Mouse (Mus musculus) MEL (cell line): ENCODE measurements around the gene Smtnl2. TPM values are rescaled to one million over a fixed set of nuclear protein-coding genes. Genes with fewer than 3 reads are reported as not detected.

Source experiments
- DNase-seq: peaks from one replicate; pipeline ENCODE4 v3.0.0; 2011; ENCODE audit warnings: low read depth, low spot score
- H3K27ac ChIP-seq: 2 replicates; pipeline ENCODE4 v1.5.1; 2012; ENCODE audit warnings: low read depth, mild to moderate bottlenecking, control low read depth, low read length, moderate library complexity; ENCODE audit not compliant: control insufficient read depth
- H3K27me3 ChIP-seq, 2 experiments: fragments of 150-350 bp in 1 of 2; sonication (generic) in 1 of 2; 2 replicates each; pipeline ENCODE4 v1.6.1; 2012; ENCODE audit warnings: low read length in 2 of 2, mild to moderate bottlenecking in 2 of 2, improper control_type of control experiment in 1 of 2, moderate library complexity in 1 of 2; ENCODE audit not compliant: insufficient read depth in 2 of 2, control insufficient read depth in 1 of 2
- H3K36me3 ChIP-seq, 2 experiments: 2 replicates each; pipeline ENCODE4 v1.6.1; 2012 to 2014; ENCODE audit warnings: low read length in 2 of 2, improper control_type of control experiment in 1 of 2, inconsistent platforms in 1 of 2, mild to moderate bottlenecking in 1 of 2; ENCODE audit not compliant: insufficient read depth in 2 of 2, control insufficient read depth in 1 of 2
- H3K4me1 ChIP-seq, 2 experiments: fragments of 150-350 bp in 1 of 2; sonication (generic) in 1 of 2; 2 replicates each; pipeline ENCODE4 v1.6.1; 2012; ENCODE audit warnings: low read length in 2 of 2, improper control_type of control experiment in 1 of 2, mild to moderate bottlenecking in 1 of 2; ENCODE audit not compliant: insufficient read depth in 2 of 2, control insufficient read depth in 1 of 2
- H3K4me3 ChIP-seq, 2 experiments: fragments of 150-350 bp in 1 of 2; sonication (generic) in 1 of 2; 2 replicates each; pipeline ENCODE4 v1.5.1; 2012; ENCODE audit warnings: low read depth in 2 of 2, low read length in 2 of 2, mild to moderate bottlenecking in 2 of 2, moderate library complexity in 2 of 2, control low read depth in 1 of 2, improper control_type of control experiment in 1 of 2; ENCODE audit not compliant: control insufficient read depth in 1 of 2, insufficient read depth in 1 of 2
- H3K79me2 ChIP-seq: 2 replicates; pipeline ENCODE4 v1.6.1; 2012; ENCODE audit warnings: mild to moderate bottlenecking, low read length, moderate library complexity; ENCODE audit not compliant: control insufficient read depth, poor library complexity, insufficient read depth
- H3K9ac ChIP-seq: 2 replicates; pipeline ENCODE4 v1.6.1; 2012; ENCODE audit warnings: low read depth, mild to moderate bottlenecking, control low read depth, low read length, moderate library complexity; ENCODE audit not compliant: control insufficient read depth, poor library complexity, severe bottlenecking
- H3K9me3 ChIP-seq: fragments of 150-350 bp; sonication (generic); replicated peaks from 2 replicates; pipeline ENCODE4 v1.6.1; 2012; ENCODE audit warnings: mild to moderate bottlenecking, low read length, improper control_type of control experiment, moderate library complexity; ENCODE audit not compliant: insufficient read depth
- BHLHE40 ChIP-seq: IDR thresholded peaks from 2 replicates; pipeline ENCODE4 v1.6.1; 2012; ENCODE audit warnings: low read depth, mild to moderate bottlenecking, inconsistent platforms, low read length, improper control_type of control experiment, borderline replicate concordance
- CHD2 ChIP-seq: IDR thresholded peaks from 2 replicates; pipeline ENCODE4 v1.6.1; 2011; ENCODE audit warnings: low read length, improper control_type of control experiment
- CTCF ChIP-seq, 3 experiments: IDR thresholded peaks in 2 of 3; conservative IDR thresholded peaks in 1 of 3; 2 replicates each; pipeline ENCODE4 v1.5.1; 2011 to 2012; ENCODE audit warnings: low read length in 3 of 3, low read depth in 2 of 3, mild to moderate bottlenecking in 2 of 3, improper control_type of control experiment in 1 of 3, inconsistent platforms in 1 of 3, mixed read lengths in 1 of 3, moderate library complexity in 1 of 3; ENCODE audit not compliant: control insufficient read depth in 1 of 3, insufficient read depth in 1 of 3, poor library complexity in 1 of 3, severe bottlenecking in 1 of 3
- ELF1 ChIP-seq: IDR thresholded peaks from 2 replicates; pipeline ENCODE4 v1.6.1; 2014; ENCODE audit warnings: low read depth, mild to moderate bottlenecking, inconsistent platforms, low read length, improper control_type of control experiment, moderate library complexity
- EP300 ChIP-seq, 2 experiments: IDR thresholded peaks; 2 replicates each; pipeline ENCODE4 v1.6.1; 2011; ENCODE audit warnings: improper control_type of control experiment in 2 of 2, low read length in 2 of 2, low read depth in 1 of 2, mild to moderate bottlenecking in 1 of 2
- GABPA ChIP-seq: IDR thresholded peaks from 2 replicates; pipeline ENCODE4 v1.6.1; 2012; ENCODE audit warnings: low read depth, mild to moderate bottlenecking, inconsistent platforms, low read length, improper control_type of control experiment, moderate library complexity
- JUND ChIP-seq: IDR thresholded peaks from 2 replicates; pipeline ENCODE4 v1.6.1; 2011; ENCODE audit warnings: low read depth, mild to moderate bottlenecking, improper control_type of control experiment, low read length
- MAFK ChIP-seq: IDR thresholded peaks from 2 replicates; pipeline ENCODE4 v1.6.1; 2011; ENCODE audit warnings: low read depth, mild to moderate bottlenecking, low read length, improper control_type of control experiment, borderline replicate concordance
- MAX ChIP-seq: IDR thresholded peaks from 2 replicates; pipeline ENCODE4 v1.6.1; 2011; ENCODE audit warnings: low read length, improper control_type of control experiment
- MEF2A ChIP-seq: IDR thresholded peaks from 2 replicates; pipeline ENCODE4 v1.6.1; 2014; ENCODE audit warnings: low read depth, mild to moderate bottlenecking, inconsistent platforms, low read length, improper control_type of control experiment; ENCODE audit not compliant: poor library complexity, insufficient replicate concordance, severe bottlenecking; ENCODE audit errors: extremely low read depth
- MXI1 ChIP-seq: IDR thresholded peaks from 2 replicates; pipeline ENCODE4 v1.6.1; 2011; ENCODE audit warnings: mild to moderate bottlenecking, low read depth, low read length, improper control_type of control experiment
- MYB ChIP-seq: IDR thresholded peaks from 2 replicates; pipeline ENCODE4 v1.6.1; 2011; ENCODE audit warnings: mild to moderate bottlenecking, low read depth, low read length, improper control_type of control experiment
- MYC ChIP-seq: IDR thresholded peaks from 2 replicates; pipeline ENCODE4 v1.6.1; 2011; ENCODE audit warnings: low read depth, mild to moderate bottlenecking, low read length, improper control_type of control experiment, moderate library complexity
- NELFE ChIP-seq: IDR thresholded peaks from 2 replicates; pipeline ENCODE4 v1.6.1; 2011; ENCODE audit warnings: low read depth, low read length, improper control_type of control experiment
- POLR2AphosphoS2 ChIP-seq: IDR thresholded peaks from 2 replicates; pipeline ENCODE4 v1.6.1; 2011; ENCODE audit warnings: low read length, improper control_type of control experiment
- POLR2AphosphoS5 ChIP-seq: IDR thresholded peaks from 2 replicates; pipeline ENCODE4 v1.6.1; 2012; ENCODE audit warnings: low read depth, borderline replicate concordance, mild to moderate bottlenecking, inconsistent platforms, low read length, moderate library complexity, mixed read lengths
- RAD21 ChIP-seq: IDR thresholded peaks from 2 replicates; pipeline ENCODE4 v1.6.1; 2011; ENCODE audit warnings: mild to moderate bottlenecking, low read depth, low read length, improper control_type of control experiment
- RCOR1 ChIP-seq: IDR thresholded peaks from 2 replicates; pipeline ENCODE4 v1.6.1; 2012; ENCODE audit warnings: low read depth, mild to moderate bottlenecking, inconsistent platforms, low read length, improper control_type of control experiment
- SMC3 ChIP-seq: IDR thresholded peaks from 2 replicates; pipeline ENCODE4 v1.6.1; 2011; ENCODE audit warnings: low read depth, low read length, improper control_type of control experiment
- TBP ChIP-seq: IDR thresholded peaks from 2 replicates; pipeline ENCODE4 v1.8.0; 2011; ENCODE audit warnings: low read depth, low read length, improper control_type of control experiment
- TCF12 ChIP-seq: IDR thresholded peaks from 2 replicates; pipeline ENCODE4 v1.6.1; 2014; ENCODE audit warnings: low read depth, mild to moderate bottlenecking, inconsistent platforms, low read length, improper control_type of control experiment, moderate library complexity
- USF1 ChIP-seq: IDR thresholded peaks from 2 replicates; pipeline ENCODE4 v1.6.1; 2014; ENCODE audit warnings: low read depth, mild to moderate bottlenecking, inconsistent platforms, low read length, improper control_type of control experiment, moderate library complexity
- USF2 ChIP-seq, 2 experiments: IDR thresholded peaks; 2 replicates each; pipeline ENCODE4 v1.6.1; 2011 to 2012; ENCODE audit warnings: improper control_type of control experiment in 2 of 2, low read length in 2 of 2, borderline replicate concordance in 1 of 2, inconsistent platforms in 1 of 2, low read depth in 1 of 2, mild to moderate bottlenecking in 1 of 2; ENCODE audit not compliant: insufficient read depth in 1 of 2
- ZC3H11A ChIP-seq: IDR thresholded peaks from 2 replicates; pipeline ENCODE4 v1.6.1; 2012; ENCODE audit warnings: low read depth, mild to moderate bottlenecking, inconsistent platforms, low read length, improper control_type of control experiment
- ZMIZ1 ChIP-seq: IDR thresholded peaks from 2 replicates; pipeline ENCODE4 v1.6.1; 2012; ENCODE audit warnings: low read depth, mild to moderate bottlenecking, inconsistent platforms, low read length, improper control_type of control experiment, moderate library complexity
- polyA plus RNA-seq, 2 experiments: library from polyadenylated mRNA; stranded (reverse) in 1 of 2; unstranded in 1 of 2; fragments of >175 nt in 1 of 2; fragments of >200 nt in 1 of 2; gene quantifications; 2 replicates each; pipeline versions ENCODE4 v1.2.1 to v1.2.4; 2012; ENCODE audit warnings: low replicate concordance in 2 of 2, low read depth in 1 of 2; ENCODE audit not compliant: insufficient read length in 2 of 2, insufficient read depth in 1 of 2, missing spikeins in 1 of 2
- total RNA-seq: library from RNA; depleted of rRNA; stranded (reverse); fragments of 300-350 nt; gene quantifications from 2 replicates; pipeline ENCODE4 v1.2.3, GENCODE M21; 2012

Gene Smtnl2
- total and polyA plus RNA-seq, 3 experiments = 10.2 to 10.9 TPM; not detected in 1

DNA sequence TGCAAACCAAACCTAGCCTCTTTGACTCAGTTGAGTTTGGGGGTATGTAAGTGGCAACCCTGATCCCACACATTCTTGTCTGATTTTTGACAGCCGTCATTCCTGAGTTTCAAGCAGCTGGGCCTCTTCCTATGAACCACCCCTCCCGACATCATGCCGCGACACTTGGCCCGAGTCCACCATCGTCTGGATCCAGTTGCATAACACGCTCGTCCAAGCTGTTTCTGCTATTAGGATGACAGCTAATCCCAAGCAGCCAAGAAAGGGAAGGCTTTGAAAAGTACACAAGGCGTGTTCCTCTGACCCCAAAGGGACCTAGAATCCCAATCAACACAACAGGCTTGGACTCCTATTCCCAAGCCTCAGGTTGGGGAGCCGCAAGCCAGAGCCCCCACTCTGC, 14.4 kb downstream of the Smtnl2 start:
- no peak for DNase-seq
- Histone ChIP-seq H3K4me1 (peaks cover 12 to 24% of the 10 kb centered on the region in 2 experiments), H3K79me2 (no peaks in the 10 kb centered on the region), H3K9ac (no peak overlapping the region), H3K27me3 (no peaks in the 10 kb centered on the region), H3K36me3 (peaks cover 0 to 17% of the 10 kb centered on the region in 2 experiments; a peak in 2 of 4 replicates), H3K9me3 (no peaks in the 10 kb centered on the region), H3K27ac (no peak overlapping the region), H3K4me3 (no peak overlapping the region)
- TF ChIP-seq MYB (no peak), MYC (no peak), GABPA (no peak), BHLHE40 (no peak), JUND (no peak), CHD2 (no peak)

DNA sequence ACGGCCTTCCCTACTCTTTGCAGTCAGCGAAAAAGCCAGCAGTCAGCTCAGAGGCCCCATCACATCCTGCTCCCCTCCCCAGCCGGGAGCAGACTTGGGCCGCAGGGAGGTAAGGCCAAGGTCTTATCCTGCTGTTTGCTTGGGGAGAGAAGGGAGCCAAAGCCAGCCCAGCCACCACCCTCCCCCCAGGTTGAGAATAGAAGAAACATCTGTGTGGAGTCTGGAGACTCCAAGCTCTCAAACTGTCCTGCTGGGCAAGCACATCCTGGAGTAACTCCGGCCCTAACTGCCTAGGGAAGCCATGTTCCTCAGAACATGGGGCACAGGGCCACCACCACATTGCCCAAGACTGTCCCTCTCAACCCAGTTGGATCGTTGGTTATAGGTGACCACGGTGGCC, 14.9 kb downstream of the Smtnl2 start:
- no peak overlapping the region for H3K27ac ChIP-seq
- peaks cover 12 to 26% of the 10 kb centered on the region in 2 experiments for H3K4me1 ChIP-seq
- no peaks in the 10 kb centered on the region for H3K9me3 ChIP-seq
- H3K36me3 ChIP-seq = peaks cover 0 to 17% of the 10 kb centered on the region in 2 experiments; a peak in 2 of 4 replicates
- DNase-seq = no peak
- no peak overlapping the region for H3K4me3 ChIP-seq
- no peak overlapping the region for H3K9ac ChIP-seq
- no peaks in the 10 kb centered on the region for H3K79me2 ChIP-seq
- H3K27me3 ChIP-seq = no peaks in the 10 kb centered on the region
- TF ChIP-seq TBP (no peak), JUND (no peak), MAFK (no peak), RCOR1 (no peak), ELF1 (no peak), ZMIZ1 (no peak), ZC3H11A (no peak), NELFE (no peak), MXI1 (no peak), USF1 (no peak), MEF2A (no peak)

DNA sequence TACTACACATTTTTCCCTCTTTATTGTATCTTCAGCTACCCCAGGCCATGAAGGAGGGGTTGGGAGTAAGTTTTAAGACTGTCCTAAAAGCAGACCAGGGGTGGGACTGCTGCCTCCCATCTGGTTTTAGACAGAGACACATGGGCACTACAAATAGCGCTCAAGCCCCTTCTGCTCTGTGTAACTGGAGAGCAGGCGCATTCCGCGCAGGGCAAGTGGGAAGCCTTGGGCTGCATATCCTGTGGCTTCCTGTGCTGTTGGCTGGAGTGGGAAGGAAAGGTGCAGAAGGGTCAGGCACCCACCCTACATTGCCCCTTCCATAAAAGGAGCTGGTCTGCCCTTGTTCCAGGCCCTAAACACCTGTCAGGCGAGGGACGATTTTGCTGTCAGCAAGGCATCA, 15.9 kb downstream of the Smtnl2 start:
- DNase-seq = no peak
- H3K36me3 ChIP-seq = peaks cover 0 to 17% of the 10 kb centered on the region in 2 experiments; a peak in 2 of 4 replicates
- H3K4me3 ChIP-seq = no peak overlapping the region
- no peaks in the 10 kb centered on the region for H3K9me3 ChIP-seq
- no peak overlapping the region for H3K27ac ChIP-seq
- H3K79me2 ChIP-seq = no peaks in the 10 kb centered on the region
- peaks cover 12 to 34% of the 10 kb centered on the region in 2 experiments for H3K4me1 ChIP-seq
- no peak overlapping the region for H3K9ac ChIP-seq
- H3K27me3 ChIP-seq = no peaks in the 10 kb centered on the region
- TF ChIP-seq TCF12 (no peak), CHD2 (no peak), SMC3 (no peak), USF1 (no peak), JUND (no peak), TBP (no peak), POLR2AphosphoS5 (no peak), CTCF (IDR thresholded peaks at IDR 0.05 in 2 of 3, conservative IDR thresholded peaks at IDR 0.05 in 1 of 3; ENCODE audit: control insufficient read depth in 1 of 3, insufficient read depth in 1 of 3, low read depth in 2 of 3, low read length in 3 of 3, poor library complexity in 1 of 3, severe bottlenecking in 1 of 3) (no peak), MEF2A (no peak), USF2 (IDR thresholded peaks at IDR 0.05; ENCODE audit: borderline replicate concordance in 1 of 2, insufficient read depth in 1 of 2, low read depth in 1 of 2, low read length in 2 of 2) (no peak), ELF1 (no peak), MAX (no peak), ZMIZ1 (no peak), EP300 (IDR thresholded peaks at IDR 0.05; ENCODE audit: low read depth in 1 of 2, low read length in 2 of 2) (no peak), MYB (no peak), RAD21 (no peak), GABPA (no peak), POLR2AphosphoS2 (no peak)
